Mouse (Mus musculus): ENCODE results near the gene Slc25a29. TPM values are rescaled to one million over a fixed set of nuclear protein-coding genes. Genes with fewer than 3 reads are reported as not detected.
"Not testable (repeated sequence)": the region's sequence is repeated elsewhere in the genome, so short reads cannot be mapped to it uniquely, and the experiment has no call there.

Gene Slc25a29
- polyA plus RNA-seq (2012; rRNA removed), result 45.7 and 53.9 TPM in 2 replicates

GRCm38 (mm10) chr12:108835840-108836409 is at the start of gene Slc25a29, which contains the start of gene Slc25a47:
Gene Slc25a29, minus strand, starts transcription at chr12:108835883.
Gene Slc25a47, plus strand, starts transcription at chr12:108836046.
- DNase-seq (ENCODE audit: low read depth), result no peak

GRCm38 (mm10) chr12:108882776-108883175 is 47.1 kb upstream of the Slc25a29 start:
- no peak for DNase-seq (ENCODE audit: low read depth)

GRCm38 (mm10) chr12:108881192-108881591 is 45.5 kb upstream of the Slc25a29 start:
- no peak for DNase-seq (ENCODE audit: low read depth)

GRCm38 (mm10) chr12:108880606-108881005 is 44.9 kb upstream of the Slc25a29 start:
- no peak for DNase-seq (ENCODE audit: low read depth)

- no peak for DNase-seq (ENCODE audit: low read depth)
Measured at GRCm38 (mm10) chr12:108879138-108879537, 43.5 kb upstream of the Slc25a29 start.

GRCm38 (mm10) chr12:108873122-108873521 is 37.4 kb upstream of the Slc25a29 start:
- no peak for DNase-seq (ENCODE audit: low read depth)

- DNase-seq (ENCODE audit: low read depth), result no peak
Measured at GRCm38 (mm10) chr12:108869575-108869974, 33.9 kb upstream of the Slc25a29 start.

- no peak for DNase-seq (ENCODE audit: low read depth)
Measured at GRCm38 (mm10) chr12:108865007-108865494, 29.4 kb upstream of the Slc25a29 start.

GRCm38 (mm10) chr12:108858486-108858885 is 22.8 kb upstream of the Slc25a29 start:
- DNase-seq (ENCODE audit: low read depth), result no peak

GRCm38 (mm10) chr12:108857589-108858184 is 22.0 kb upstream of the Slc25a29 start:
- DNase-seq (ENCODE audit: low read depth), result no peak

GRCm38 (mm10) chr12:108857109-108857508 is 21.4 kb upstream of the Slc25a29 start:
- no peak for DNase-seq (ENCODE audit: low read depth)

GRCm38 (mm10) chr12:108856186-108856585 is 20.5 kb upstream of the Slc25a29 start:
- no peak for DNase-seq (ENCODE audit: low read depth)

GRCm38 (mm10) chr12:108855081-108855480 is 19.4 kb upstream of the Slc25a29 start:
- no peak for DNase-seq (ENCODE audit: low read depth)

GRCm38 (mm10) chr12:108852822-108853221 is 17.1 kb upstream of the Slc25a29 start:
- DNase-seq (ENCODE audit: low read depth), result no peak

- no peak for DNase-seq (ENCODE audit: low read depth)
Measured at GRCm38 (mm10) chr12:108850886-108851285, 15.2 kb upstream of the Slc25a29 start.

GRCm38 (mm10) chr12:108850129-108850528 is 14.4 kb upstream of the Slc25a29 start:
- DNase-seq (ENCODE audit: low read depth), result no peak

GRCm38 (mm10) chr12:108849488-108850022 is 13.9 kb upstream of the Slc25a29 start:
- DNase-seq (ENCODE audit: low read depth), result no peak

- DNase-seq (ENCODE audit: low read depth), result not testable (repeated sequence)
Measured at GRCm38 (mm10) chr12:108848033-108848432, 12.3 kb upstream of the Slc25a29 start.

GRCm38 (mm10) chr12:108842663-108843062 is 7.0 kb upstream of the Slc25a29 start:
- no peak for DNase-seq (ENCODE audit: low read depth)

- peak; percentile 80 for DNase-seq (ENCODE audit: low read depth)
Measured at GRCm38 (mm10) chr12:108841181-108841580, 5.5 kb upstream of the Slc25a29 start.

- DNase-seq (ENCODE audit: low read depth), result no peak
Measured at GRCm38 (mm10) chr12:108836722-108837121, 1.0 kb upstream of the Slc25a29 start.

GRCm38 (mm10) chr12:108835208-108835839 is 359 bp downstream of the Slc25a29 start:
- no peak for DNase-seq (ENCODE audit: low read depth)

- DNase-seq (ENCODE audit: low read depth), result no peak
Measured at GRCm38 (mm10) chr12:108834786-108835185, 897 bp downstream of the Slc25a29 start.
